Mouse (Mus musculus): ENCODE results near the gene Acox2. TPM values are rescaled to one million over a fixed set of nuclear protein-coding genes. Genes with fewer than 3 reads are reported as not detected.
A peak's percentile ranks its signal among the peaks of the same experiment; 100 is the strongest.

Gene Acox2
- polyA plus RNA-seq, 1 experiment from 2014 or later, result not detected

GRCm38 (mm10) chr14:8207543-8207942 is 51.6 kb downstream of the Acox2 start:
- H3K4me3 ChIP-seq, result no peak overlapping the region
- no peak for ATAC-seq (ENCODE audit: low FRiP score, low read depth)
- H3K27ac ChIP-seq, result no peak overlapping the region
- no peaks in the 10 kb centered on the region for H3K9me3 ChIP-seq
- H3K9ac ChIP-seq, result no peak overlapping the region
- WGBS, result 66% methylated on average over 5 of the region's 5 CpGs
- no peaks in the 10 kb centered on the region for H3K36me3 ChIP-seq
- peaks cover 9% of the 10 kb centered on the region; the same call in 1 of the 2 replicates for H3K4me1 ChIP-seq
- no peaks in the 10 kb centered on the region for H3K27me3 ChIP-seq (replicated peaks)
- no peak overlapping the region for H3K4me2 ChIP-seq (replicated peaks)

GRCm38 (mm10) chr14:8207105-8207504 is 52.0 kb downstream of the Acox2 start:
- Histone ChIP-seq H3K9ac (no peak overlapping the region), H3K9me3 (no peaks in the 10 kb centered on the region), H3K4me2 (replicated peaks) (no peak overlapping the region), H3K36me3 (no peaks in the 10 kb centered on the region), H3K4me3 (no peak overlapping the region), H3K27me3 (replicated peaks) (no peaks in the 10 kb centered on the region), H3K4me1 (peaks cover 9% of the 10 kb centered on the region; the same call in 1 of the 2 replicates), H3K27ac (no peak overlapping the region)
- 22% methylated on average over 5 of the region's 5 CpGs for WGBS
- peak; percentile 64; the same call in 1 of the 2 replicates for ATAC-seq (ENCODE audit: low FRiP score, low read depth)

- 61% methylated on average over 9 of the region's 9 CpGs for WGBS
- H3K4me2 ChIP-seq (replicated peaks), result no peak overlapping the region
- no peak overlapping the region for H3K9ac ChIP-seq
- H3K4me3 ChIP-seq, result no peak overlapping the region
- peaks cover 9% of the 10 kb centered on the region; the same call in 1 of the 2 replicates for H3K4me1 ChIP-seq
- no peaks in the 10 kb centered on the region for H3K36me3 ChIP-seq
- no peaks in the 10 kb centered on the region for H3K27me3 ChIP-seq (replicated peaks)
- ATAC-seq (ENCODE audit: low FRiP score, low read depth), result no peak
- H3K27ac ChIP-seq, result no peak overlapping the region
- H3K9me3 ChIP-seq, result no peaks in the 10 kb centered on the region
Observed at GRCm38 (mm10) chr14:8206179-8206910, 52.8 kb downstream of the Acox2 start.

GRCm38 (mm10) chr14:8201715-8202114 is 57.4 kb downstream of the Acox2 start:
- Histone ChIP-seq H3K27ac (no peak overlapping the region), H3K4me3 (no peak overlapping the region), H3K9me3 (no peaks in the 10 kb centered on the region), H3K9ac (no peak overlapping the region), H3K36me3 (no peaks in the 10 kb centered on the region), H3K27me3 (replicated peaks) (no peaks in the 10 kb centered on the region), H3K4me1 (no peaks in the 10 kb centered on the region), H3K4me2 (replicated peaks) (no peak overlapping the region)
- WGBS, result 86% methylated on average over 3 of the region's 3 CpGs
- ATAC-seq (ENCODE audit: low FRiP score, low read depth), result no peak

- no peak overlapping the region for H3K9ac ChIP-seq
- H3K27me3 ChIP-seq (replicated peaks), result no peaks in the 10 kb centered on the region
- H3K36me3 ChIP-seq, result no peaks in the 10 kb centered on the region
- H3K4me1 ChIP-seq, result no peaks in the 10 kb centered on the region
- 85% methylated on average over 5 of the region's 5 CpGs for WGBS
- no peak for ATAC-seq (ENCODE audit: low FRiP score, low read depth)
- H3K9me3 ChIP-seq, result no peaks in the 10 kb centered on the region
- no peak overlapping the region for H3K27ac ChIP-seq
- H3K4me2 ChIP-seq (replicated peaks), result no peak overlapping the region
- no peak overlapping the region for H3K4me3 ChIP-seq
Observed at GRCm38 (mm10) chr14:8200769-8201168, 58.4 kb downstream of the Acox2 start.

GRCm38 (mm10) chr14:8192727-8193126 is 66.4 kb downstream of the Acox2 start:
- Histone ChIP-seq H3K4me1 (no peaks in the 10 kb centered on the region), H3K9me3 (no peaks in the 10 kb centered on the region), H3K27ac (no peak overlapping the region), H3K4me3 (no peak overlapping the region), H3K27me3 (replicated peaks) (no peaks in the 10 kb centered on the region), H3K36me3 (no peaks in the 10 kb centered on the region), H3K4me2 (replicated peaks) (no peak overlapping the region), H3K9ac (no peak overlapping the region)
- WGBS, result 85% methylated on average over 6 of the region's 6 CpGs
- no peak for ATAC-seq (ENCODE audit: low FRiP score, low read depth)

GRCm38 (mm10) chr14:8191331-8191965 is 67.7 kb downstream of the Acox2 start:
- Histone ChIP-seq H3K4me3 (no peak overlapping the region), H3K4me2 (replicated peaks) (no peak overlapping the region), H3K9me3 (no peaks in the 10 kb centered on the region), H3K36me3 (no peaks in the 10 kb centered on the region), H3K4me1 (no peaks in the 10 kb centered on the region), H3K9ac (no peak overlapping the region), H3K27me3 (replicated peaks) (no peaks in the 10 kb centered on the region), H3K27ac (no peak overlapping the region)
- no peak for ATAC-seq (ENCODE audit: low FRiP score, low read depth)
- 77% methylated on average over 12 of the region's 12 CpGs for WGBS

GRCm38 (mm10) chr14:8190556-8190955 is 68.6 kb downstream of the Acox2 start:
- no peaks in the 10 kb centered on the region for H3K4me1 ChIP-seq
- no peaks in the 10 kb centered on the region for H3K27me3 ChIP-seq (replicated peaks)
- H3K9ac ChIP-seq, result no peak overlapping the region
- H3K36me3 ChIP-seq, result no peaks in the 10 kb centered on the region
- no peak overlapping the region for H3K27ac ChIP-seq
- 95% methylated on average over 3 of the region's 3 CpGs for WGBS
- no peak for ATAC-seq (ENCODE audit: low FRiP score, low read depth)
- H3K4me2 ChIP-seq (replicated peaks), result no peak overlapping the region
- no peak overlapping the region for H3K4me3 ChIP-seq
- no peaks in the 10 kb centered on the region for H3K9me3 ChIP-seq

GRCm38 (mm10) chr14:8186278-8187045 is 72.7 kb downstream of the Acox2 start:
- Histone ChIP-seq H3K4me3 (no peak overlapping the region), H3K27ac (no peak overlapping the region), H3K9me3 (no peaks in the 10 kb centered on the region), H3K9ac (no peak overlapping the region), H3K36me3 (no peaks in the 10 kb centered on the region), H3K4me1 (no peaks in the 10 kb centered on the region), H3K27me3 (replicated peaks) (no peaks in the 10 kb centered on the region), H3K4me2 (replicated peaks) (no peak overlapping the region)
- no peak for ATAC-seq (ENCODE audit: low FRiP score, low read depth)
- 85% methylated on average over 6 of the region's 6 CpGs for WGBS

- no peak overlapping the region for H3K4me3 ChIP-seq
- no peak overlapping the region for H3K27ac ChIP-seq
- H3K9me3 ChIP-seq, result no peaks in the 10 kb centered on the region
- no peaks in the 10 kb centered on the region for H3K27me3 ChIP-seq (replicated peaks)
- WGBS, result 55% methylated on average over 3 of the region's 3 CpGs
- no peak for ATAC-seq (ENCODE audit: low FRiP score, low read depth)
- H3K4me1 ChIP-seq, result no peaks in the 10 kb centered on the region
- no peak overlapping the region for H3K4me2 ChIP-seq (replicated peaks)
- H3K36me3 ChIP-seq, result no peaks in the 10 kb centered on the region
- no peak overlapping the region for H3K9ac ChIP-seq
Observed at GRCm38 (mm10) chr14:8183330-8183729, 75.8 kb downstream of the Acox2 start.

- no peak for ATAC-seq (ENCODE audit: low FRiP score, low read depth)
- H3K4me3 ChIP-seq, result no peak overlapping the region
- no peaks in the 10 kb centered on the region for H3K27me3 ChIP-seq (replicated peaks)
- no peaks in the 10 kb centered on the region for H3K36me3 ChIP-seq
- no peak overlapping the region for H3K9ac ChIP-seq
- 77% methylated on average over 4 of the region's 4 CpGs for WGBS
- H3K27ac ChIP-seq, result no peak overlapping the region
- no peaks in the 10 kb centered on the region for H3K4me1 ChIP-seq
- no peaks in the 10 kb centered on the region for H3K9me3 ChIP-seq
- H3K4me2 ChIP-seq (replicated peaks), result no peak overlapping the region
Observed at GRCm38 (mm10) chr14:8180371-8181035, 78.7 kb downstream of the Acox2 start.

GRCm38 (mm10) chr14:8176251-8176650 is 82.9 kb downstream of the Acox2 start:
- Histone ChIP-seq H3K4me1 (peaks cover 11% of the 10 kb centered on the region), H3K4me2 (replicated peaks) (no peak overlapping the region), H3K27me3 (replicated peaks) (no peaks in the 10 kb centered on the region), H3K27ac (no peak overlapping the region), H3K9me3 (no peaks in the 10 kb centered on the region), H3K36me3 (no peaks in the 10 kb centered on the region), H3K9ac (no peak overlapping the region), H3K4me3 (no peak overlapping the region)
- WGBS, result 56% methylated on average over 5 of the region's 5 CpGs
- ATAC-seq (ENCODE audit: low FRiP score, low read depth), result no peak

Data from neural tube, embryonic 12.5 days (tissue).